Mouse (Mus musculus): Measurements from ENCODE around the gene Lman1l. TPM values are rescaled to one million over a fixed set of nuclear protein-coding genes. Genes with fewer than 3 reads are reported as not detected.

Gene Lman1l
- total RNA-seq (2023), result 2.6 TPM

DNA sequence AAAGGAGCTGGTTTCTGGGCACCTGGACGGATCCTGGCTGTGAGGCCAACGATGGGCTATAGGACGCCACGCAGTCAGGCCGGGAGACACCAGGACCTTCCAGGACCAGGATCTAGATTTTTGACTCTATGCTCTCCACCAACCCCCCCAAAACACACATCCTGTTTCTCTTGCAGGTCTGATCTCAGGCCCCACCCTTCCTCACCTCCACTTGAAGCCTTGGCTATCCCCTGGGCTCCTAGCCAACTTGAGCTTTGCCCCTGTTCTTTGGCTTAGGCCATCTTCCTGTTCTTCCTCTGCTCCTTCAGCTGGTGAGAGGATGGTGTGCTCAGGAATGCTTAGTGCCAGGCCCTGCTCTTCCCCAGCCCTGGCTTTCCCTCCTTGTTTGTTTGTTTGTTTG, at the start of gene Lman1l:
Gene Lman1l, minus strand, starts transcription at position 101 of the 400 bp plus-strand sequence.

DNA sequence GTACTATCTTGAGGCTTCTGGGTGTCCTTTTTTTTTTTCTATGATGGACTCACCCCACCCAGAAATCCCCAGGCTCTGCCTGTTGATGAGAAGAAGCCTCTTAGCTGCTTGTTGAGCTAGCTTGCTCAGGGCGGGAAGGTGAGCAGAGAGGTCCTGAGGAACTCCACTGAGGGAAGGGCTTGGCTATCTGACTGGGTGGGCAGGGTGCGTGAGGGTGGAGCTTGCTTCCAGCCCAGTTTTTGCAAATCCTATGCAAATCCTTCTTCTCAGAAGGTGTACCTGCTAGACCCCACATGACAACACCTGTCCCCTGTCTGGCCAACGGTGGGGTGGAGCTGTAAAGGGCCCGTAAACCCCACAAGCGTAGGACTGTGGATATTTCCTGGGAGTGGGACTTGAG, 32.7 kb upstream of the Lman1l start, which contains the start of gene Csk:
Gene Csk, minus strand, starts transcription at position 349 of the 400 bp plus-strand sequence.

DNA sequence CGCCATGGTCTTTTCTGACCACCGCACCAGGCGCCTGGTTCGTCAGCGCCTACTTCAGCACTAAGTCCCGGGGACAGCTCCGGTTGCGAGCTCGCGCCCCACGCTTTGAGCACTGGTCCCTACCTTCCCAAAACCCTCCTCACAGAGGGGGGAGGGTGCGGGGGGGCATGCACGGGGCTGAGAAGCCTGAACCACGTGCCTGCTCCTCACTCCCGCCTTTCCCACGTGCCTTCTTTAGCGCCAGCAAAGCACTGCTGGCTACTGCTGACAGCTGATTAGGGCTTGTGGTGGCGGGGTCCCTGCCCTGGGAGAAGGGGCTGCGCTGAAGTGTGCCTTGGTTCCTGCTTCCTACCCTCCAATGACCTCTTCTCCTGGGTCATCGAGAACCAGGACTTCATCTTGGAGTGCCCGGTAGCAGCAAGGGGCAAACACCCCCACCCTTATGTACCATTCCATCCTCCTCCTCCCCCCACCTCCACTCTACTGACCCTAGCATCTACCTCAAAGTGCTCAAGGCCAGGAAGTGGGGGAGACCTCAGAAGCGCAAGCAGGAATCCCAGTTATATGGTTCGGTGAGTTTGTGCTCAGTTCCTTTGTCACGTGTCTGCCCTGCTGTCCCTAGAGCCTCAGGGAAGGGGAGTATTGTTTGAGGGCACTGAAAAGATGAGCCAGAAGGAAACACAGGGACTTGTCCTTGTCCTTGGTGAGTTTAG, 14.3 kb downstream of the Lman1l start, which contains the start of gene Cplx3:
Gene Cplx3, minus strand, starts transcription at position 143 of the 713 bp plus-strand sequence.

DNA sequence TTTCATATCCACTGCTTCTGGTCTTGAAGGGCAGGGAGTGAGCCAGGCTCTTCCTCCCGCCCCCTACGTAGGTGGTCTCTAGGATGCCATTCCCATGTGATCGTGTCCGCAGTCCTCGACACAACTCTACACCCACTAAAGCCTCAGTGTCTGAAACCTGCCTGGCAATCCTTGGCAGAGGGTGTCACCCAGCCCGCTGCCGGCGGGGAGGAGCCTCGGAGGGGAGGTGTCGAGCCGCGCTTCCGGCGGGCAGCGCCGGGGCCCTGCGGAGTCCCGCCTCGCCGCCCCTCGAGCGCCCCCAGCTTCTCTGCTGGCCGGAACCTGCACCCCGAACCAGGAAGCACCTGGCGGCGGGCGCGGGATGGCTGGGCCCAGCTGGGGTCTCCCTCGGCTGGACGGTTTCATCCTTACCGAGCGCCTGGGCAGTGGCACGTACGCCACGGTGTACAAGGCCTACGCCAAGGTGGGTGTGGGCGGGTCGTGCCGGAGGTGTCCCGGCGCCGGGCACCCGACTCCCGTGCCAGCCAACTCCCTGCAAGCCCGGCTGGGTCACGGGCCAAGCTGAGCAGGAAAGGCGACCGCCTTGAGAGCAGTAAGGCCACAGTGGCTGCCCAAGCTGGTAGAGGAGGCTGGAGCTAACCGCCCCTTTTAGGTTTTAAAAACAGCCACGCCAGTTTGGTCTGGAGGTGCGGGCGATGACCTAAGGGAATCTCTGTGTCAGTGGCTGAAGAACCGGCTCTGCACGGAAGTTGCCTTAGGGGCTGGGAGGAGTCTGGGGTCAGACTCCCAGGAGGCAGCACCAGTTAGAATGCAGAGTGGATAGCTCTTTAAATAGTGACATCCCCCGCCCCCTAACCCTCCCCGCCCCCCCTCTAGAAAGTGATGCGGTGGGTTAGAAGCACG, 31.1 kb downstream of the Lman1l start, which contains the start of gene Ulk3:
Gene Ulk3, plus strand, starts transcription at position 229 of the 903 bp plus-strand sequence.

DNA sequence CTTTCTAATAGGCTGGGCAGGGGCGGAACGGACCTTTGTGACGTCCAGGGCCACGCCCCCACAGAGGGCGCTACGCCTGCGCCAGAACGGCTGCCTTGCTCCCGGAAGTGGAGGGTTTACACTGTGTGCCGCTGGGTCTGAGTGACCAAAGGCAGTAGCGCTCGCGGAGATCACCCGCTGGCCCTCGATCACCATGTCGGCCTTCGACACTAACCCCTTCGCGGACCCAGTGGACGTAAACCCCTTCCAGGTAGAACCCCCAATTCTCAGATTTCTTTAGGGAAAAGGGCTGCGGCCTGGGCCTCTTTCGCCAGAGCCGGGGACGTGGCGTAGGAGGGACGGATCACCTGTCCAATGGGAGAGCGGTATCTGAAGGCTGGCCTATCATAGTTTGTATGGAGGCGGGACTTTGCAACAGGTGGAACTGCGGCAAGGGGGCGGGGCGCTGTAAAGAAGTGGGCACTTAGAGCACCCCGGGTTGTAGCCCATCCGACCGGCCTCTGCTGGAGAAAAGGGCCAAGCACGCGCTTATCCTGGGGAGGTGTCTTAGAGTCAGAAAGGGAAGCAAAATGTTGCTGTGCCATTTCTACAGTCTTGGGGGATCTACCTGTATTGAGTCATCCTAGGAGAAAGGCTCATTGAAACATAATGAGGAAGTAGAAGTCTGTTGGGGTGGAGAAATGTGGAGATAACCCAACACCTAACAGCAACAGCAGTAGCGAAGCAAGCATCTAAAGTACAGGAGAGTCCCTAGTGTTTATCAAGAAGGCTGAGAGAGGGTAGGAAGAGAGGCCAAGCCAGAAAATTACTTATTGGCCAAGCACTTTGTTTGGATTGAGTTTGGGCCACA, 59.5 kb downstream of the Lman1l start, which contains the start of gene Scamp2:
Gene Scamp2, plus strand, starts transcription at position 83 of the 850 bp plus-strand sequence.

Other genes starting within 250 kb of the Lman1l start
- 65.5 TPM for gene Ppcdc, start 180.7 kb downstream of the Lman1l start, total RNA-seq (2023)
- gene Scamp5, start 152.7 kb downstream of the Lman1l start, total RNA-seq (2023), result not detected
- gene Rpp25, start 116.7 kb downstream of the Lman1l start, total RNA-seq (2023), result not detected
- 82.0 TPM for gene Cox5a, start 99.5 kb downstream of the Lman1l start, total RNA-seq (2023)
- gene Fam219b, start 83.2 kb downstream of the Lman1l start, total RNA-seq (2023), result 15.9 TPM
- gene Mpi, start 68.0 kb downstream of the Lman1l start, total RNA-seq (2023), result 5.7 TPM
- 64.9 TPM for gene Scamp2, start 59.8 kb downstream of the Lman1l start, total RNA-seq (2023)
- 56.8 TPM for gene Ulk3, start 31.3 kb downstream of the Lman1l start, total RNA-seq (2023)
- gene Cplx3, start 14.5 kb downstream of the Lman1l start, total RNA-seq (2023), result not detected
- gene Csk, start 32.9 kb upstream of the Lman1l start, total RNA-seq (2023), result 295 TPM
- gene Cyp1a2, start 62.9 kb upstream of the Lman1l start, total RNA-seq (2023), result not detected
- not detected for gene Cyp1a1, start 67.2 kb upstream of the Lman1l start, total RNA-seq (2023)
- 19.6 TPM for gene Edc3, start 87.8 kb upstream of the Lman1l start, total RNA-seq (2023)
- gene Clk3, start 145.1 kb upstream of the Lman1l start, total RNA-seq (2023), result 183 TPM
- gene Arid3b, start 216.0 kb upstream of the Lman1l start, total RNA-seq (2023), result 83.7 TPM

All from CD8-positive naive resting alpha-beta T cell, adult 57 days (primary cell).